Mouse (Mus musculus) megakaryocyte-erythroid progenitor cell, adult 5-6 weeks (primary cell): Measurements from ENCODE around the gene Atp4a. TPM values are rescaled to one million over a fixed set of nuclear protein-coding genes. Genes with fewer than 3 reads are reported as not detected.
A peak's percentile ranks its signal among the peaks of the same experiment; 100 is the strongest.

Experiments
- ATAC-seq: replicated peaks from 2 replicates; pipeline ENCODE4 v1.8.0; 2016; ENCODE audit warnings: mild to moderate bottlenecking, inconsistent platforms; ENCODE audit not compliant: severe bottlenecking, poor library complexity, low FRiP score, low TSS enrichment
- total RNA-seq, 2 experiments: library from RNA; stranded (forward) in 1 of 2; stranded (reverse) in 1 of 2; fragments of 200-1000, 215-1000 nt in 1 of 2; fragments of >200 nt in 1 of 2; fragmentation: Nextera tagmentation in 1 of 2; gene quantifications; 2 replicates each; pipeline ENCODE4 v1.2.3; 2014 to 2017

Gene Atp4a
- total RNA-seq (2014; fragmentation: Nextera tagmentation) (11.2 and 16.0 TPM in 2 replicates), total RNA-seq (2017) (1.4 and 2.9 TPM in 2 replicates)

GRCm38 (mm10) chr7:30711942-30712341 lies at the start of gene Atp4a:
Gene Atp4a, plus strand, starts transcription at chr7:30712209.
- ATAC-seq = 0 out of 2 replicates have a peak, but pooled peaks have one; percentile 35

- ATAC-seq = peak; percentile 98
These were observed 47.3 kb upstream of the Atp4a start, which contains the start of gene Haus5 for GRCm38 (mm10) chr7:30664529-30665200. Gene Haus5, minus strand, starts transcription at chr7:30664994.

- ATAC-seq = no peak
These were observed 46.7 kb upstream of the Atp4a start for GRCm38 (mm10) chr7:30665321-30665720.

- peak; percentile 55 for ATAC-seq
These were observed 42.8 kb upstream of the Atp4a start for GRCm38 (mm10) chr7:30669229-30669628.

- no peak for ATAC-seq
These were observed 40.5 kb upstream of the Atp4a start, which contains the start of gene Pmis2 for GRCm38 (mm10) chr7:30671480-30671879. Gene Pmis2, minus strand, starts transcription at chr7:30671605.

- ATAC-seq = no peak
These were observed 33.6 kb upstream of the Atp4a start for GRCm38 (mm10) chr7:30678263-30678975.

- no peak for ATAC-seq
These were observed 30.1 kb upstream of the Atp4a start for GRCm38 (mm10) chr7:30681897-30682296.

GRCm38 (mm10) chr7:30683425-30683824 lies 28.6 kb upstream of the Atp4a start:
- no peak for ATAC-seq

- no peak for ATAC-seq
These were observed 23.7 kb upstream of the Atp4a start for GRCm38 (mm10) chr7:30688325-30688724.

- no peak for ATAC-seq
These were observed 13.9 kb upstream of the Atp4a start for GRCm38 (mm10) chr7:30698101-30698500.

GRCm38 (mm10) chr7:30698589-30698988 lies 13.4 kb upstream of the Atp4a start, which contains the start of gene 2200002J24Rik:
Gene 2200002J24Rik, plus strand, starts transcription at chr7:30698926.
- peak; percentile 55; the same call in 1 of the 2 replicates for ATAC-seq

GRCm38 (mm10) chr7:30706214-30706882 lies 5.7 kb upstream of the Atp4a start:
- ATAC-seq = peak; percentile 70; the same call in 1 of the 2 replicates

- no peak for ATAC-seq
These were observed 4.6 kb upstream of the Atp4a start for GRCm38 (mm10) chr7:30707441-30707840.

GRCm38 (mm10) chr7:30717006-30717715 lies 5.2 kb downstream of the Atp4a start:
- ATAC-seq = peak; percentile 97

- no peak for ATAC-seq
These were observed 5.7 kb downstream of the Atp4a start for GRCm38 (mm10) chr7:30717716-30718046.

GRCm38 (mm10) chr7:30719669-30720068 lies 7.7 kb downstream of the Atp4a start:
- no peak for ATAC-seq

GRCm38 (mm10) chr7:30721286-30721685 lies 9.3 kb downstream of the Atp4a start:
- ATAC-seq = no peak

- ATAC-seq = no peak
These were observed 11.4 kb downstream of the Atp4a start for GRCm38 (mm10) chr7:30723274-30723953.

- ATAC-seq = no peak
These were observed 16.2 kb downstream of the Atp4a start for GRCm38 (mm10) chr7:30728214-30728613.
